Mouse (Mus musculus): Measurements from ENCODE around the gene Socs7. TPM values are rescaled to one million over a fixed set of nuclear protein-coding genes. Genes with fewer than 3 reads are reported as not detected.

Gene Socs7
- polyA plus RNA-seq, 1 experiment from 2014 or later = 2.6 TPM

GRCm38 (mm10) chr11:97412117-97412516, 49.8 kb downstream of the Socs7 start:
- H3K27me3 ChIP-seq (replicated peaks) = no peaks in the 10 kb centered on the region
- no peak overlapping the region for H3K9ac ChIP-seq
- no peaks in the 10 kb centered on the region for H3K9me3 ChIP-seq
- 0 out of 2 replicates have a peak overlapping the region, but pooled peaks have one; percentile 11 for H3K4me2 ChIP-seq (replicated peaks)
- H3K36me3 ChIP-seq = no peaks in the 10 kb centered on the region
- no peak overlapping the region for H3K4me3 ChIP-seq (replicated peaks)
- ATAC-seq = no peak
- H3K4me1 ChIP-seq (replicated peaks) = peaks cover 23% of the 10 kb centered on the region
- WGBS = 26% methylated on average over 3 of the region's 3 CpGs
- 0 out of 2 replicates have a peak overlapping the region, but pooled peaks have one; percentile 23 for H3K27ac ChIP-seq

DNA sequence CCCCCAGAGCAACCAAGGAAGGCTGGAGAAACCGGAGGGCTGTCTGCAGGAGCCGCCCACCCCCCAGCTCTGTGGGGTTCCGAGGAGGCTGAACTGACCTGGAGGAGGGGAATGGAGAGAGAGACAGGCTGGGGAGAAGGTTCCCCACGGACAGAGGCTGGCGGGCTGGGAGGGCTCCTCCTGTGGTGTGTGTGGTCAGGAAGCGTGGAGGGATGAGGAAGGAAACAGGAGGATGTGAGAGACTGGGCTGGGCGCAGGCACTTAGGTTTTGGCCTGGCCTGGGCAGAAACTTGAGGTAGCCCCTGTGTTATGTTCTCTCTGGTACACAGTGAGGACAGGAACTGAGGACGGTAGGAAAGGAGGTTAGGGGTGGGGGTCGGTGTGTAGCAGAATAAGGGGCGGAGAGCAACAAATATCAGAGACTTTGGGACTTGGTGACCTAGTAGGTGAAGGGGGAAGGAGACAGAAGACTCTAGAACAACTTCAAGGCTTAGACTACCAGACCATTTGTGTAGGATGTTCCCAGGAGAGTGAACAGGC, 50.5 kb downstream of the Socs7 start:
- Histone ChIP-seq H3K36me3 (no peaks in the 10 kb centered on the region), H3K4me3 (replicated peaks) (no peak overlapping the region), H3K9ac (no peak overlapping the region), H3K27ac (peak overlapping the region; percentile 23; the same call in 1 of the 2 replicates), H3K27me3 (replicated peaks) (no peaks in the 10 kb centered on the region), H3K4me1 (replicated peaks) (peaks cover 24% of the 10 kb centered on the region), H3K9me3 (no peaks in the 10 kb centered on the region), H3K4me2 (replicated peaks) (0 out of 2 replicates have a peak overlapping the region, but pooled peaks have one; percentile 0)
- no peak for ATAC-seq
- 60% methylated on average over 10 of the region's 10 CpGs for WGBS

- H3K27me3 ChIP-seq (replicated peaks) = no peaks in the 10 kb centered on the region
- 0% methylated on average over 27 of the region's 29 CpGs for WGBS
- H3K4me3 ChIP-seq (replicated peaks) = peak within 1 kb of the TSS; percentile 88
- peak; percentile 95 for ATAC-seq
- H3K4me2 ChIP-seq (replicated peaks) = peak within 1 kb of the TSS; percentile 91
- peak within 1 kb of the TSS; percentile 86 for H3K9ac ChIP-seq
- peaks cover 24% of the 10 kb centered on the region for H3K4me1 ChIP-seq (replicated peaks)
- H3K36me3 ChIP-seq = no peaks in the 10 kb centered on the region
- H3K27ac ChIP-seq = peak within 1 kb of the TSS; percentile 77
- H3K9me3 ChIP-seq = no peaks in the 10 kb centered on the region
Observed at GRCm38 (mm10) chr11:97415330-97415711, 53.0 kb downstream of the Socs7 start, which contains the start of gene Arhgap23. Gene Arhgap23 (plus strand): TSS chr11:97415533.

DNA sequence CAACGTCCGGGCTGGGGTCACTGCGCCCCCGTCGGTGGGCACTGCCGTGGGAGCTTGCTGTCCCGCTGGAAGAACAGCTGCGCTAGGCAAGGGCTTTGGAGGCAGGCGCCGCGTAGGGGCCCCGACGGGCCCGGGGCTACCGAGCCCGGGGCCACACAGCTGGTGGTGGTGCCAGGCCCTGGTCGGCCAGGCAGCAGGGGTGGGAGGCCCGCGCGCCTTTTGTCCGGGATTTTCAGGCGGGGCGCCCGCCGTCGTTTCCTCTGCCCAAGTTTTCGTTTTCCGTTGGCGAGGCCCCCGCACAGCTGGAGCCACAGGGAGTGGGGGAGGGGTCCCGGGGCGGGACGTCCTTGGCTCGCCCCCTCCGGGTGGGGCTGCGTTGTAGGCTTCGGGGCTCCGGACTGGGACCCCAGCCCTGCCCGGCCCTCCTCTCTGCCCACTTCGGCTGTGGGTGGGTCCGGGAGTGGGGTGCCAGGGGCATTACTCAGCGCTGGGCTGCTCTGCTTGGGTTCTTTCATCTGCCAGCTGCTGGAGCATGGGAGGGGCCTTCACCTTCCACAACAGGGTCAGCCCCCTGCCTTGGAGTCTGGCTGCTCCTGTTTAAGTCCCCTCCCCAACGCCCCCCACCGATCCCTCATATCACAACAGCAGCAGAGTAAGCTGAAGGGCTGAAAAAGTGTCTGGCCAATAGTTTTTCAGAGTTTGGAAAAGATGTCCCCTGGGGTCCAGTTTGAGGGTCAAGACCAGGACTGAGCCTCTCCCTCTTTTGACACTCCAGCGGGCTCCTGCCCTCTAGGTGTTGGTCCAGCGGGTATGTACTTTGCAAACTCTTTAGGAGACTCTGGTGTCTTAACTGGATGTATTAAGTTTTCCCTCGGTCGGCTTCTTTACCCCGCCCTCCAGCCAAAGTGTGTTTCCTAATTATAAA, 53.6 kb downstream of the Socs7 start:
- H3K4me3 ChIP-seq (replicated peaks) = peak overlapping the region; percentile 88
- H3K36me3 ChIP-seq = no peaks in the 10 kb centered on the region
- 3% methylated on average over 49 of the region's 49 CpGs for WGBS
- H3K27ac ChIP-seq = peak overlapping the region; percentile 77
- peaks cover 24% of the 10 kb centered on the region for H3K4me1 ChIP-seq (replicated peaks)
- peak overlapping the region; percentile 91 for H3K4me2 ChIP-seq (replicated peaks)
- H3K9me3 ChIP-seq = no peaks in the 10 kb centered on the region
- H3K27me3 ChIP-seq (replicated peaks) = no peaks in the 10 kb centered on the region
- ATAC-seq = peak; percentile 74
- peak overlapping the region; percentile 86 for H3K9ac ChIP-seq

- no peaks in the 10 kb centered on the region for H3K9me3 ChIP-seq
- 19% methylated on average over 5 of the region's 5 CpGs for WGBS
- peak overlapping the region; percentile 91 for H3K4me2 ChIP-seq (replicated peaks)
- 0 out of 2 replicates have a peak overlapping the region, but pooled peaks have one; percentile 86 for H3K9ac ChIP-seq
- peak overlapping the region; percentile 88 for H3K4me3 ChIP-seq (replicated peaks)
- peaks cover 24% of the 10 kb centered on the region for H3K4me1 ChIP-seq (replicated peaks)
- no peak for ATAC-seq
- no peaks in the 10 kb centered on the region for H3K36me3 ChIP-seq
- no peak overlapping the region for H3K27ac ChIP-seq
- no peaks in the 10 kb centered on the region for H3K27me3 ChIP-seq (replicated peaks)
Observed at GRCm38 (mm10) chr11:97416637-97417035, 54.3 kb downstream of the Socs7 start.

- Histone ChIP-seq H3K27ac (no peak overlapping the region), H3K4me2 (replicated peaks) (no peak overlapping the region), H3K9me3 (no peaks in the 10 kb centered on the region), H3K4me1 (replicated peaks) (peaks cover 20% of the 10 kb centered on the region; the same call in 1 of the 2 replicates), H3K36me3 (no peaks in the 10 kb centered on the region), H3K27me3 (replicated peaks) (no peaks in the 10 kb centered on the region), H3K9ac (no peak overlapping the region), H3K4me3 (replicated peaks) (no peak overlapping the region)
- ATAC-seq = no peak
- 78% methylated on average over 14 of the region's 14 CpGs for WGBS
Observed at GRCm38 (mm10) chr11:97418834-97419539, 56.6 kb downstream of the Socs7 start.

DNA sequence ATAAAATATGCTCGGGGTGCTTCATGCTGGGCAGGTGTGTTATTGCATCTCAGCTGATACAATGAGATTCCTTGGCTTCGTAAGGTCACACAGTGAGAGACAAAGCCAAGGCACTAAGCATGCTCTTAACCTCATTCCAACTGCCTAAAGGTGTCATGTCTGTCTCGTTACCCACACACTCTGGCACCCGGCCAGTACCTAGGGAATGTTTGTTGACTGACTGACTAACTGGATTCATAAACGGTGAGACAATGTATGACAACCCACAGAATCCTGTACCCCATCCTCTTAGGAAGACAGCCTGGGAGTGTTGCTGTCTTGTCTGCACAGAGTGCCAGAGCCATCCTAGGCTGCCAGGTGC, 57.2 kb downstream of the Socs7 start:
- no peak overlapping the region for H3K9ac ChIP-seq
- no peaks in the 10 kb centered on the region for H3K27me3 ChIP-seq (replicated peaks)
- no peaks in the 10 kb centered on the region for H3K36me3 ChIP-seq
- H3K4me1 ChIP-seq (replicated peaks) = peaks cover 25% of the 10 kb centered on the region; the same call in 1 of the 2 replicates
- H3K9me3 ChIP-seq = no peaks in the 10 kb centered on the region
- no peak overlapping the region for H3K4me2 ChIP-seq (replicated peaks)
- H3K4me3 ChIP-seq (replicated peaks) = no peak overlapping the region
- 61% methylated on average over 5 of the region's 5 CpGs for WGBS
- H3K27ac ChIP-seq = no peak overlapping the region
- ATAC-seq = no peak

GRCm38 (mm10) chr11:97422507-97422906, 60.2 kb downstream of the Socs7 start:
- ATAC-seq = no peak
- H3K36me3 ChIP-seq = no peaks in the 10 kb centered on the region
- H3K9me3 ChIP-seq = no peaks in the 10 kb centered on the region
- H3K4me3 ChIP-seq (replicated peaks) = no peak overlapping the region
- 66% methylated on average over 4 of the region's 4 CpGs for WGBS
- H3K4me2 ChIP-seq (replicated peaks) = no peak overlapping the region
- no peaks in the 10 kb centered on the region for H3K27me3 ChIP-seq (replicated peaks)
- peak overlapping the region; percentile 36; the same call in 1 of the 2 replicates for H3K27ac ChIP-seq
- peaks cover 16% of the 10 kb centered on the region; the same call in 1 of the 2 replicates for H3K4me1 ChIP-seq (replicated peaks)
- H3K9ac ChIP-seq = no peak overlapping the region

DNA sequence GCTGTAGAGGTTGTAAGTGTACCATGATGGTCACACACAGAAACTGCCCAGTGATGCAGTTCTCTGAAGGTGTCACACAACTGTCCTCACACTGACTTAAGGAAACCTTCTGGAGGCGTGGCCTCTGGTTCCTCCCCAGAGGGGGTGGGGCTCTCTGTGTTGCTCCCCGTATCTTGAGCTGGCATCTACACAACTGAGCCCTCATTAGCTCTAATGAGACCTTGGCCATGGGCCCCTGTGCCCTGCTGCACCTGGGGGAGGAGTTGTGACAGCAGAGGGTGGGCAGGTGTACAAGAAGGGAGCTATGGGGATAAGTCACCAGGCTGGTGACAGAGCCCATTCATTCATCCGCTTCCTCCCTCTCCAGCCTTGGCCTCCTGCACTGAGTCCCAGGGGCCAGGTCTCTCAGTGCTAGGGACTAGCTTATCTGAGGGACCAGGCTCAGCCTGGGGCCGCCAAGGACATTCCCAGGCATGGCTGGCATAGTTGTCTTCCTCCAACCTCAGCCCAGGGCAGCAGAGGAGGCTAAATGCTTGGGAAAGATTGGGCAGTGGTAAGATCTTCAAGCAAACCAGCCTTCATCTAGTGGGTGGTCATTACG, 61.8 kb downstream of the Socs7 start:
- peak; percentile 67 for ATAC-seq
- Histone ChIP-seq H3K27me3 (replicated peaks) (no peaks in the 10 kb centered on the region; the same call in 1 of the 2 replicates), H3K27ac (0 out of 2 replicates have a peak overlapping the region, but pooled peaks have one; percentile 18), H3K9me3 (no peaks in the 10 kb centered on the region), H3K36me3 (no peaks in the 10 kb centered on the region), H3K9ac (no peak overlapping the region), H3K4me1 (replicated peaks) (peaks cover 28% of the 10 kb centered on the region), H3K4me3 (replicated peaks) (no peak overlapping the region), H3K4me2 (replicated peaks) (peak overlapping the region; percentile 0; the same call in 1 of the 2 replicates)
- 48% methylated on average over 5 of the region's 5 CpGs for WGBS

- H3K27ac ChIP-seq = 0 out of 2 replicates have a peak overlapping the region, but pooled peaks have one; percentile 18
Observed at GRCm38 (mm10) chr11:97424802-97425201, 62.5 kb downstream of the Socs7 start.

DNA sequence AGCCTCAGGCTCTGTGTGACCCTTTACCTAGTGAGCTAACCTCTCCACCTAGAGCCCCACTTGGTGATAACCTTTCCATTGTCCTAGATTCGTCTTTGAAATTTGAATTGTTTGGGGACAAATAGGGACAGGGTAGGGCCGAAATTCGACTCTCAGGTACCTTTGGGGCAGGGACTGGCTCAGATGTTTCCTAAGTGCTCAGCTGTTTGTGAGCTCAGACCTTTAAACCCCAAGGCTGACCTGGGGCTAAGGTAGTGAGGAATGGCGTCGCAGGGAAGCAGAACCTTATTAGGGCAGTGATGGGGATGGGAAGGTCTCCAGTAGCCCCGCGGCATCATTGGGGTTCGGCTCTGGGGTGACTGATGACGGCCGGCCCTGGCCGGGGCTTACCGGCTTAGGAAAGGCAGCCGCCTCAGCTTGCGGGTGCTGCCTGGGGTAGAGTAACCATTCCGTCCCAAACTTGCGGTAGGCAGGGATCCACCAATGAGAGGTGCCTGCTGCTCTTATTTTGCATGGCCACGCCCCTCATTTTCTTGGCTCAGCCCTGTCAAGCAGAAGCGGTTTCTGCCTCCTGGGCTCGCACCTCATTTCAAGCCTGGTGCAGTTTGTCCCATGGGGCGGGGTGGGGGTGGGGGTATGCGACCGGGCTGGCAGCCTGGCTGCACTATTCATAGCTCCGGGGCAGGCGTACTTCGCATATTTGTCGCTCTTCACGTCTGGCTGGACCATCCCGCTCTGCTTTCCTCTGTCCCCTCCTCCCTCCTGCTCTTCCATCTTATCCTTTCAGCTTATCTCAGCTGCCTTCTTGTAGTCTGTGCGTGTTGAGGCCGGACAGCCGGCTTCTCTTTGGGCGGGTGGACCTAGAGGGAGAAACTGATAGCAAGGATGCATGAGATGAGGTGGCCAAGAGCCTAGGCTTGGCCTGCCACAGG, 65.7 kb downstream of the Socs7 start:
- peak overlapping the region; percentile 51 for H3K27ac ChIP-seq
- H3K9ac ChIP-seq = peak overlapping the region; percentile 23

More at GRCm38 (mm10) chr11:97424802-97425201, 62.5 kb downstream of the Socs7 start:
- Histone ChIP-seq H3K9me3 (no peaks in the 10 kb centered on the region), H3K4me1 (replicated peaks) (peaks cover 31% of the 10 kb centered on the region), H3K36me3 (no peaks in the 10 kb centered on the region), H3K4me3 (replicated peaks) (no peak overlapping the region), H3K9ac (no peak overlapping the region), H3K4me2 (replicated peaks) (no peak overlapping the region), H3K27me3 (replicated peaks) (no peaks in the 10 kb centered on the region; the same call in 1 of the 2 replicates)
- no peak for ATAC-seq
- WGBS = 33% methylated on average over 3 of the region's 3 CpGs

More for the DNA sequence above, 65.7 kb downstream of the Socs7 start:
- Histone ChIP-seq H3K36me3 (no peaks in the 10 kb centered on the region), H3K4me1 (replicated peaks) (peaks cover 29% of the 10 kb centered on the region), H3K4me2 (replicated peaks) (peak overlapping the region; percentile 82), H3K9me3 (no peaks in the 10 kb centered on the region), H3K4me3 (replicated peaks) (peak overlapping the region; percentile 35), H3K27me3 (replicated peaks) (no peaks in the 10 kb centered on the region; the same call in 1 of the 2 replicates)
- 2% methylated on average over 32 of the region's 32 CpGs for WGBS
- peak; percentile 89 for ATAC-seq

All from intestine, embryonic 15.5 days (tissue).